Mouse (Mus musculus) midbrain, postnatal 0 days (tissue): ENCODE measurements around the gene Cd38. TPM values are rescaled to one million over a fixed set of nuclear protein-coding genes. Genes with fewer than 3 reads are reported as not detected.
"Not testable (repeated sequence)": the region's sequence is repeated elsewhere in the genome, so short reads cannot be mapped to it uniquely, and the experiment has no call there.

Experiments
- ATAC-seq: fragments of 200-750 bp; cut with Nextera tagmentation; 2 replicates; pipeline ENCODE4 v1.8.0; 2017; ENCODE audit warnings: moderate number of reproducible peaks, mild to moderate bottlenecking, moderate TSS enrichment, moderate library complexity; ENCODE audit not compliant: low FRiP score
- DNase-seq: peaks from one replicate; pipeline ENCODE4 v3.0.0-alpha.2; 2015; ENCODE audit warnings: low spot score
- H3K27ac ChIP-seq: fragments of 300-500 bp; sonication (generic); 2 replicates; pipeline ENCODE4 v1.5.1; 2014; ENCODE audit warnings: low read depth, mild to moderate bottlenecking, low read length, mixed read lengths
- H3K27me3 ChIP-seq: fragments of 300-500 bp; sonication (generic); 2 replicates; pipeline ENCODE4 v1.6.1; 2014; ENCODE audit warnings: low read length, control low read depth, mixed read lengths; ENCODE audit not compliant: insufficient read depth
- H3K36me3 ChIP-seq: fragments of 300-500 bp; sonication (generic); 2 replicates; pipeline ENCODE4 v1.6.1; 2014; ENCODE audit warnings: low read length, control low read depth, mixed read lengths; ENCODE audit not compliant: insufficient read depth
- H3K4me1 ChIP-seq: fragments of 300-500 bp; sonication (generic); 2 replicates; pipeline ENCODE4 v1.6.1; 2014; ENCODE audit warnings: mild to moderate bottlenecking, control low read depth, antibody characterized with exemption, low read length, mixed read lengths; ENCODE audit not compliant: insufficient read depth
- H3K4me2 ChIP-seq: fragments of 300-500 bp; sonication (generic); 2 replicates; pipeline ENCODE4 v1.6.1; 2014; ENCODE audit warnings: low read depth, mild to moderate bottlenecking, low read length, mixed read lengths; ENCODE audit not compliant: poor library complexity, severe bottlenecking
- H3K4me3 ChIP-seq: fragments of 300-500 bp; sonication (generic); 2 replicates; pipeline ENCODE4 v1.5.1; 2014; ENCODE audit warnings: low read depth, mild to moderate bottlenecking, low read length, moderate library complexity
- H3K9ac ChIP-seq: fragments of 300-500 bp; sonication (generic); replicated peaks from 2 replicates; pipeline ENCODE4 v1.6.1; 2014; ENCODE audit warnings: mild to moderate bottlenecking, low read length, moderate library complexity, mixed read lengths; ENCODE audit not compliant: poor library complexity, severe bottlenecking
- H3K9me3 ChIP-seq: fragments of 300-500 bp; sonication (generic); 2 replicates; pipeline ENCODE4 v1.6.1; 2016; ENCODE audit warnings: low read length, control low read depth
- CTCF ChIP-seq: IDR thresholded peaks from 2 replicates; pipeline ENCODE4 v1.5.1; 2016; ENCODE audit warnings: antibody characterized with exemption, mild to moderate bottlenecking
- WGBS: fragments of 180-500 bp; shearing (Covaris S2); extraction: QIAGEN DNeasy Blood & Tissue Kit; methylation state at CpG from one replicate; pipeline ENCODE4 v1.1.7; 2014; 5-methylcytosine and 5-hydroxymethylcytosine counted together
- polyA plus RNA-seq: library from polyadenylated mRNA; unstranded; fragments of >200 nt; fragmentation: Nextera tagmentation; extraction: Ambion mirVana; gene quantifications from 2 replicates; pipeline ENCODE4 v1.2.1, GENCODE M21; 2015
- total RNA-seq: library from RNA; depleted of rRNA; stranded (reverse); fragments of >200 nt; gene quantifications from 2 replicates; pipeline ENCODE4 v1.2.3, GENCODE M21; 2014

The Cd38 gene
- total and polyA plus RNA-seq, 2 experiments from 2014 or later: 2.3 to 4.1 TPM

DNA sequence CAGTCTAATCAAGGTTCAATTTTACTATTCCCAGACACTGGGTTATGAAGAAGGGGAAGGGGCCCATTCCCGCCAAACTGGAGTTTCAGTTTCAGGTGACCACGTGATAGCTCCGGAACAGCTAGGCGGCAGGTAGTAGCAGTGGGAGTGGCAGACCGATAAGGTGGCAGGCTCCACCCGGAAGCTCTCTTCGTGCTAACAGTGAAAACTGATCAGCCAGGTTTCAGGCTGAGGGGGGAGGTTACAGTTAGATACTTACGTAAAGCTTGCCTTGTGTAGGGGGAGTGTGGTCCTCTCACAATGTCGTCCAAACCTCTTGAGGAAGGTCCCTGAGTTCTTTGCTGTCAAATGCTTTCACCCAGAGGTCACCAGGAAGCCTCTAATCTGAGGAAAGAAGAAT is 40.9 kb downstream of the Cd38 start:
- H3K9ac ChIP-seq: no peak overlapping the region
- H3K27me3 ChIP-seq: no peaks in the 10 kb centered on the region
- DNase-seq (no peak), ATAC-seq (no peak)
- no peaks in the 10 kb centered on the region for H3K9me3 ChIP-seq
- H3K4me3 ChIP-seq: no peak overlapping the region
- H3K4me2 ChIP-seq: no peak overlapping the region
- no peaks in the 10 kb centered on the region for H3K36me3 ChIP-seq
- H3K27ac ChIP-seq: no peak overlapping the region
- H3K4me1 ChIP-seq: no peaks in the 10 kb centered on the region
- WGBS: 70% methylated on average over 9 of the region's 9 CpGs
- no peak for TF ChIP-seq CTCF

DNA sequence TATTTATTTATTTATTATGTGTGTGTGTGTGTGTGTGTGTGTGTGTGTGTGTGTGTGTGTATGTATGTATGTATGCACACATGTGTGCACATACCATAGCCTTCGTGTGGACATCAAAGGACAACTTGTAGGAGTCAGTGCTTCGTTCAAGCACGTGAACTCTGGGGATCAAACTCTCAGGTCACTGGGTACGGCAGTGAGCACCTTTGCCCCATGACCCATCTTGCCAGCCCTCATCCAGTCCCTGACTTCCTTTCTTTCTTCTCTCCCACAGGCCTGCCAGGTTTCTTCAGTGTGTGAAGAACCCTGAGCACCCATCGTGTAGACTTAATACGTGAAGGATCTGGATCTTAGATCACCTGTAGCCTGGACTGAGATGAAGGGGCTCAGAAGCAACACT is 41.7 kb downstream of the Cd38 start:
- DNase-seq (no peak), ATAC-seq (no peak)
- Histone ChIP-seq H3K4me3 (no peak overlapping the region), H3K27me3 (no peaks in the 10 kb centered on the region), H3K36me3 (no peaks in the 10 kb centered on the region), H3K4me2 (no peak overlapping the region), H3K9ac (no peak overlapping the region), H3K27ac (no peak overlapping the region), H3K9me3 (no peaks in the 10 kb centered on the region), H3K4me1 (no peaks in the 10 kb centered on the region)
- WGBS: 91% methylated on average over 6 of the region's 6 CpGs
- no peak for TF ChIP-seq CTCF

DNA sequence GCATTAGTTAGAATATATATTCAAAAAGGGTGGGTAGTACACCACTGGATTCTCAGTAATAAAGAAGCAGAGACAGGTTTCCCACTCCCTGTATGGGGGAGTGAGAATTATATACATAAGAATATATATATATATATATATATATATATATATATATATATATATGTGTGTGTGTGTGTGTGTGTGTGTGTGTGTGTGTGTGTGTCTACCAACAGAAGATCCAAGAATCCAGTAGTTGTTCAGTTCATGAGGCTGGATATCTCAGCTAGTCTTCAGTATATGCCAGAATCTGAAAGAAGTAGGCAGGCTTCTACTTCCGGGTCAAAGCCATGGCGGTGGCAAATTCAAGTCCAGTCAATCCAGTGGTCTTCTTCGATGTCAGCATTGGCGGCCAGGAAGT is 44.5 kb downstream of the Cd38 start, which contains the start of gene Gm7879:
Gene Gm7879, plus strand, starts transcription at position 301 of the 400 bp plus-strand sequence.
- not testable (repeated sequence) for ATAC-seq, H3K27ac ChIP-seq, H3K4me2 ChIP-seq, H3K36me3 ChIP-seq, H3K27me3 ChIP-seq, DNase-seq, H3K4me3 ChIP-seq, H3K9me3 ChIP-seq, H3K9ac ChIP-seq, H3K4me1 ChIP-seq
- 93% methylated on average over 4 of the region's 4 CpGs for WGBS

DNA sequence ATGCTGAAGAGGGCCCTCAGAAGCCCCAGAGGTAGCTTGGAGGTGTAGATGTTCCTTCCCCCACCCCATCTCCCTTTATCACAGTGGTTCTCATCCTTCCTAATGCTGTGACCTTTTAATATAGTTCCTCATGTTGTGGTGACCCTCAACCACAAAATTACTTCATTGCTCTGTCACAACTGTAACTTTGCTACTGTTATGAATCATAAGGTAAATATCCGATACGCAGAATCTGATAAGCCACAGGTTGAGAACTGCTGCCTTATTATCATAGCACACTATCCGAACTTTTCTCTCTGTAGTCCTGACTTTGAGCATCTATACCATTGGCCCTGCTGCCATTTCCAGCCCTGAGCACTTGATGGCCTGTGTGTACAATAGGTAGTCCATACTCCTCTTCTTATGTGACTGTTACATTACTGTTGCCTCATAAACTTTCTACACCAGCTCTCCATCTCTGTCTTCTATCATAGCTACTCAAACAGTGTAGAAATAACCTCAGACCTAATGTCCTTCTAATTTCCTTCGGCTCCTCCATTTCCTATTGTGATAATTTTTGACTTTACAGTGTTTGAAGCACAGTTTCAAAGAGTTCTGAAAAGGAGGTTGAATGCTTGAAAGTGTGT is 47.0 kb downstream of the Cd38 start:
- H3K9ac ChIP-seq: no peak overlapping the region
- WGBS: 93% methylated on average over 4 of the region's 4 CpGs
- DNase-seq (no peak), ATAC-seq (no peak)
- TF ChIP-seq CTCF: no peak
- H3K4me3 ChIP-seq: no peak overlapping the region
- no peak overlapping the region for H3K27ac ChIP-seq
- no peaks in the 10 kb centered on the region for H3K4me1 ChIP-seq
- H3K9me3 ChIP-seq: no peaks in the 10 kb centered on the region
- H3K4me2 ChIP-seq: no peak overlapping the region
- no peaks in the 10 kb centered on the region for H3K36me3 ChIP-seq
- H3K27me3 ChIP-seq: no peaks in the 10 kb centered on the region

DNA sequence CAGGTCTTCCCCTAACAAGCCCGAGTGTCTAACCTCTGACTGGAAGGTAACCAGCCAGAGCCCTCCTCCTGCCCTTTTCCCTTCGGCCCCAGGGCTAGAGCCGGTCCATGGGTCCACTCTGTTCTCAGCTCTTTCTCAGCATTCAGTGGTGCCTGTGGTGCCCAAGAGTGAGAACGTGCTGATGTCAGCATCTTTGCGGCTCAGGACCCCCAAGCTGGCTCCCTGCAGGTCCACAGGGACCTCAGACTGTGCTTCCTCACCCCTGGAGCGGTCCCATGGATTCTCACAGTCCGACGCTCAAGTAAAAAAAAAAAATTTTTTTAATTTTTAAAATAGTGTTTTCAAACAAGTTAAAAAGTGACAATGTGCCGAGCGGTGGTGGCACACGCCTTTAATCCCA is 53.5 kb downstream of the Cd38 start:
- Histone ChIP-seq H3K27me3 (no peaks in the 10 kb centered on the region), H3K9ac (no peak overlapping the region), H3K4me3 (no peak overlapping the region), H3K4me2 (no peak overlapping the region), H3K4me1 (no peaks in the 10 kb centered on the region), H3K27ac (no peak overlapping the region), H3K9me3 (no peaks in the 10 kb centered on the region), H3K36me3 (no peaks in the 10 kb centered on the region)
- DNase-seq (no peak), ATAC-seq (no peak)
- TF ChIP-seq CTCF: no peak
- 92% methylated on average over 11 of the region's 11 CpGs for WGBS

DNA sequence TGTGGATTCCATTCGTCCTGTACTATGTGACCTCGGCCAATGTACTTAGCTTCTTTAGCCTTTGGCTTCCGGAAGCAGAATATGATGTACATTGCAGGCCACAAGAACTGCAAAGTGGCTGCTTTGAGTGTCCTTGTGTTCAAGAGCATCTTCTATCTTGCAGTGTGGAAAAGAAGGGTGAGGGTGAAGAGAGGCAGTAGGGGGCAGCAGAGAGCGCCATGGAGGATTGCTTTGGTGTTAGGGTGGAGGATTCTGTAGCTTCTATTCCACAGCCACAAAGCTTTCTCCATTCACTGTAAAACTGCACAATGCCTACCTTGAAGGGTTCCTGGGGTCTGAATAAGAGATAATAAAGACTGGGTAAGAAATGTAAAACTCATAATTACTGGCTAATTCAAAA is 55.6 kb downstream of the Cd38 start:
- Histone ChIP-seq H3K36me3 (no peaks in the 10 kb centered on the region), H3K4me1 (no peaks in the 10 kb centered on the region), H3K9ac (no peak overlapping the region), H3K9me3 (no peaks in the 10 kb centered on the region), H3K4me2 (no peak overlapping the region), H3K27ac (no peak overlapping the region), H3K27me3 (no peaks in the 10 kb centered on the region), H3K4me3 (no peak overlapping the region)
- TF ChIP-seq CTCF: peak; percentile 64
- no peak for DNase-seq
- WGBS: 33% methylated on average over 4 of the region's 4 CpGs
- no peak for ATAC-seq
